Mouse (Mus musculus) E14TG2a.4 (cell line): ENCODE measurements at regions not wholly inside any gene's neighbourhood (a gene's known extent, or its start where the extent isn't known, plus 50 kb on each side); places are given as distances from the start of the nearest gene placed in this dataset.

Experiments used
- H3K27me3 ChIP-seq: 2 replicates; pipeline ENCODE4 v1.6.1; 2014; ENCODE audit warnings: low read length, control low read depth; ENCODE audit not compliant: insufficient read depth
- H3K36me3 ChIP-seq: 2 replicates; pipeline ENCODE4 v1.6.1; 2014; ENCODE audit warnings: low read length, control low read depth; ENCODE audit not compliant: insufficient read depth
- H3K4me1 ChIP-seq: replicated peaks from 2 replicates; pipeline ENCODE4 v1.6.1; 2014; ENCODE audit warnings: low read depth, low read length, control low read depth
- H3K4me3 ChIP-seq: replicated peaks from 2 replicates; pipeline ENCODE4 v1.5.1; 2014; ENCODE audit warnings: mild to moderate bottlenecking, low read length
- H3K9me3 ChIP-seq: 2 replicates; pipeline ENCODE4 v1.6.1; 2014; ENCODE audit warnings: low read length, control low read depth
- CTCF ChIP-seq: conservative IDR thresholded peaks from 2 replicates; pipeline ENCODE4 v1.5.1; 2014; ENCODE audit warnings: low read length
- NANOG ChIP-seq: IDR thresholded peaks from 2 replicates; pipeline ENCODE4 v1.6.1; 2014; ENCODE audit warnings: borderline replicate concordance, low read length, mixed read lengths
- POU5F1 ChIP-seq: IDR thresholded peaks from 2 replicates; pipeline ENCODE4 v1.6.1; 2014; ENCODE audit warnings: low read length, borderline replicate concordance

DNA sequence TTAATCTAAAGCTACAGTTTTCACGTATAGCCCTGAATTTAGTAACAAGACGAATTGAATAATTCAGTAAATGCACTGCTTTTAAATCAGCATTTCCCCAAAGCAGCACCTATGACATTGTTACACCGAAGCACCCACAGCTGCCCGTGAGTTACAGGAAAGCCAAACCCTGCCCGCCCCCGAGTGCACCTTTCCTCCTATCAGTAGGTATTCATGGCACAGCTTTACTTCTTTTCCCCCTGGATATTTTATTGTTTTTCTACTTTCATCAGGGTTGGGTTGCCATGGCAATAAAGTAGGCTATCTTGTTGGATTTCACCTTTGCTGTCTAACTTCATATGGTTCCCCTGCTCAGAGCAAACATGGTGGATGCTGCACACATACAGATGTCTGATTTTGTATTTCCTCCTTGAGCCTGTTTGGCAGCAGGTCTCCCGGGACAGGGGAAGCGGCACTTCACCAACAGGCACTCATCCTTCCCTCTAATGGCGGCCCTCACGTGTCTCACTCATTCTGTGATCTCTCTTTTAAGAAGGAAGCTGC, 273.5 kb downstream of the Amy2a5 start:
- no peaks in the 10 kb centered on the region for H3K4me1 ChIP-seq
- H3K9me3 ChIP-seq, result no peaks in the 10 kb centered on the region
- no peaks in the 10 kb centered on the region for H3K27me3 ChIP-seq
- H3K4me3 ChIP-seq, result no peak overlapping the region
- H3K36me3 ChIP-seq, result no peaks in the 10 kb centered on the region
- TF ChIP-seq POU5F1 (no peak), NANOG (no peak), CTCF (no peak)

DNA sequence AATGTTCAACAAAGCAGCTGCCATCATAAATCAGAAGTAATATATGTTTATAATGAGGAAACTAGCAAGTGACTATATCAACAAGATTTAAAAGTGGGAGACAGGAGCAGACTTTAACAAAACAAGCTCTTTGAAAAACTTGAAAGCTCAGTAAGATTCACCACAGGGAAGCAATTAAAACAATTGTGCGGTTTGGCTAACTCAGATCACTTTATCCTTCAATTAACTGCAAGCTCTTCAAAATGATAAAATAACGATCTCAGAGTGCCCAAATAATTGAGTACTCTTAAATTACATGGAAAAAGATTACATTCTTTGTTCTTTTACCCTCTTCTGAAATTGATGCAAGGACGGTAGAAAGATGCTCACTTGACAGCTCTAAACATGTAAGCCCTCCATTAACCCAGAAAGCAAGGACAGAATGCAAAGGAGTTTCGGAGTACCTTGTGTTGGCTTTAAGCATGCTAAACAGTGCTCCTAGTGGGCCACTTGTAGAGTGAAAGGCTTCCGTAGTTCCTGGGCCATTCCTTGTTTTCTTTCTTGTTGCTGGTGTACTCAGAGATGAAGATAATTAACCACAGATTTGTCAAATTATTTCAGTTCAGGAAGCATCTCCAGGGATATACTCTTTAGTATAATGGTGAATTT, 305.1 kb downstream of the Amy2a5 start:
- Histone ChIP-seq H3K9me3 (no peaks in the 10 kb centered on the region), H3K4me3 (no peak overlapping the region), H3K27me3 (no peaks in the 10 kb centered on the region), H3K36me3 (no peaks in the 10 kb centered on the region), H3K4me1 (peaks cover 18% of the 10 kb centered on the region)
- TF ChIP-seq NANOG, result peak; percentile 97
- TF ChIP-seq POU5F1, result no peak
- 0 out of 2 replicates have a peak, but pooled peaks have one; percentile 5 for TF ChIP-seq CTCF

DNA sequence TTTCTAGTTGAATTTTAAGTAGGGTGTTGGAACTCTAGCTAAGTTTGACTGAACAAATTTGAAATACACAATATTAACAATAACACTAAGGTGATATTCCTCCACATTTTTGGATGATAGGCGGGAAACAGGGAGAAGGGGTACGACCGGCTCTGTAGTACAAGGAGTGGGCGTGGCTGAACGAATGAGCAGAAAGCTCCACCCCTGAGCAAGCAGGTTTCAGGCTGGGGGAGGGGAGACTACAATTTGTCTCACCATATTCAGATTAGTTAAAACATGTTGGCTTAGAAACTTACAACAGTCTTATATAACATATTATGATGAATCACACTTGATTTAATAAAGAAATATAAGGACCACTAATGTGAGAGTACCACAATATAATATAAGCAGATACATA, 306.4 kb downstream of the Amy2a5 start:
- H3K4me3 ChIP-seq, result no peak overlapping the region
- peaks cover 18% of the 10 kb centered on the region for H3K4me1 ChIP-seq
- no peaks in the 10 kb centered on the region for H3K36me3 ChIP-seq
- TF ChIP-seq CTCF (no peak), POU5F1 (no peak), NANOG (no peak)
- no peaks in the 10 kb centered on the region for H3K9me3 ChIP-seq
- no peaks in the 10 kb centered on the region for H3K27me3 ChIP-seq

DNA sequence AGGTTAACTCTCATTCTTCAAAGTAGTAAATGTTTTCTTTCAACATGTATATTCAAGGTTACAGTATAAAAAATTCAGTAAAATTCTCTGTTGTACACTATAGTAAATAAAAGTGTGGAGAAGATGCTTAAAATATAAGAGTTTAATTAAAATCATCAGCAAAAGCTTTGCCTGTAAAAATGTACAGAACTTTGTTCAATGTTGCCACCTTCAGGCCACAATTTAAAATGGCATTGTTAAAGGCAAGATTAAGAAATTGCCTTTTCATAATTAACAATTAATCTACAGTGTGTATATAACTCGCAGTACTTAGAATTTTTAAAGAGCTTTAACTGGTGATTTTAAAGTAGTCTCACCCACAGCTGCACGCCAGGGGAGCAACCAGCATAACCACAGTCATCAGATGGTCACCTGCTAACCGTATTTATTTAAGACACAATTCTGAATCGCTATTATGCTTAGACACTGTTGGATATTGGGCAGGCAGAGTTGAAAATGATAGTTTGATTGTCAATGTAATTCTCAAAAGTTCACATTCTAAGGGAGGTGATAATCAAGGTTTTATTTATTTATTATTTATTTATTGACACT, 316.5 kb downstream of the Amy2a5 start:
- H3K36me3 ChIP-seq, result no peaks in the 10 kb centered on the region
- H3K9me3 ChIP-seq, result no peaks in the 10 kb centered on the region; the same call in 1 of the 2 replicates
- no peak for TF ChIP-seq NANOG
- no peak for TF ChIP-seq POU5F1
- TF ChIP-seq CTCF, result no peak
- H3K27me3 ChIP-seq, result no peaks in the 10 kb centered on the region
- no peak overlapping the region for H3K4me3 ChIP-seq
- H3K4me1 ChIP-seq, result no peaks in the 10 kb centered on the region
